Mouse (Mus musculus) heart, postnatal 10 days (tissue): ENCODE results near the gene Mymk. TPM values are rescaled to one million over a fixed set of nuclear protein-coding genes. Genes with fewer than 3 reads are reported as not detected.

ENCODE experiments used
- DNase-seq, 2 experiments: peaks; one replicate each; pipeline ENCODE4 v3.0.0; 2021
- intact Hi-C: fragments of 180-260 bp; cut with DNase I; formaldehyde crosslinking; loops from one replicate; pipeline ENCODE4 v1.15.1; 2025
- total RNA-seq, 2 experiments: library from RNA; stranded (reverse); gene quantifications; 2 replicates each; pipeline ENCODE4 v1.2.3; 2021

The Mymk gene
- total RNA-seq, 2 experiments from 2014 or later = 0.22 TPM; not detected in 1

- intact Hi-C loops = no loop called here
- DNase-seq = peak; percentile 55 to 68
Measured at GRCm38 (mm10) chr2:27079649-27080048, 7.7 kb upstream of the Mymk start.

- intact Hi-C loops = no loop called here
- DNase-seq = peak; percentile 93 to 94
Measured at GRCm38 (mm10) chr2:27079152-27079584, 7.2 kb upstream of the Mymk start, which contains the start of gene Adamtsl2. Gene Adamtsl2 (plus strand): TSS chr2:27079379.

GRCm38 (mm10) chr2:27078312-27078711 is 6.3 kb upstream of the Mymk start:
- peak; percentile 27 to 39 for DNase-seq

GRCm38 (mm10) chr2:27077655-27078244 is 5.8 kb upstream of the Mymk start:
- intact Hi-C loops = loop anchor here (2.0 kb wide), 1 partner anchor 43 kb away; no protein-coding TSS in a partner anchor
- DNase-seq = peak; percentile 70 to 73

More at GRCm38 (mm10) chr2:27078312-27078711, 6.3 kb upstream of the Mymk start:
- intact Hi-C loops = no loop called here

GRCm38 (mm10) chr2:27075485-27075884 is 3.5 kb upstream of the Mymk start:
- peak; percentile 58 to 77 for DNase-seq
- intact Hi-C loops = loop anchor here (2.0 kb wide), 1 partner anchor 159 kb away; no protein-coding TSS in a partner anchor

GRCm38 (mm10) chr2:27074804-27075203 is 2.8 kb upstream of the Mymk start:
- intact Hi-C loops = loop anchor here (2.0 kb wide), 1 partner anchor 160 kb away; no protein-coding TSS in a partner anchor
- DNase-seq = peak; percentile 85

GRCm38 (mm10) chr2:27073407-27073806 is 1.4 kb upstream of the Mymk start:
- intact Hi-C loops = no loop called here

GRCm38 (mm10) chr2:27071137-27071536 is 842 bp downstream of the Mymk start:
- intact Hi-C loops = no loop called here
- DNase-seq = peak; percentile 85 to 86

More at GRCm38 (mm10) chr2:27073407-27073806, 1.4 kb upstream of the Mymk start:
- DNase-seq = no peak

- intact Hi-C loops = no loop called here
- DNase-seq = no peak
Measured at GRCm38 (mm10) chr2:27070247-27070813, 1.6 kb downstream of the Mymk start.

- intact Hi-C loops = no loop called here
- no peak for DNase-seq
Measured at GRCm38 (mm10) chr2:27069646-27070045, 2.3 kb downstream of the Mymk start.

- intact Hi-C loops = no loop called here
Measured at GRCm38 (mm10) chr2:27067996-27068395, 4.0 kb downstream of the Mymk start.

GRCm38 (mm10) chr2:27067124-27067523 is 4.9 kb downstream of the Mymk start:
- no peak for DNase-seq
- intact Hi-C loops = no loop called here

More at GRCm38 (mm10) chr2:27067996-27068395, 4.0 kb downstream of the Mymk start:
- DNase-seq = no peak

GRCm38 (mm10) chr2:27059187-27059586 is 12.8 kb downstream of the Mymk start:
- no peak for DNase-seq
- intact Hi-C loops = no loop called here

GRCm38 (mm10) chr2:27058751-27059150 is 13.2 kb downstream of the Mymk start:
- DNase-seq = no peak
- intact Hi-C loops = no loop called here

GRCm38 (mm10) chr2:27058251-27058650 is 13.7 kb downstream of the Mymk start:
- no peak for DNase-seq
- intact Hi-C loops = no loop called here

- intact Hi-C loops = no loop called here
- DNase-seq = no peak
Measured at GRCm38 (mm10) chr2:27049408-27049807, 22.6 kb downstream of the Mymk start.

GRCm38 (mm10) chr2:27045979-27046770 is 25.8 kb downstream of the Mymk start:
- intact Hi-C loops = no loop called here
- DNase-seq = peak; percentile 91

- intact Hi-C loops = loop anchor here (5.0 kb wide), 1 partner anchor 78 kb away; no protein-coding TSS in a partner anchor
- DNase-seq = peak in 1 of 2 experiments; percentile 26
Measured at GRCm38 (mm10) chr2:27044641-27045040, 27.3 kb downstream of the Mymk start.

GRCm38 (mm10) chr2:27044166-27044565 is 27.8 kb downstream of the Mymk start:
- intact Hi-C loops = loop anchor here (5.0 kb wide), 1 partner anchor 78 kb away; no protein-coding TSS in a partner anchor

GRCm38 (mm10) chr2:27043461-27043860 is 28.5 kb downstream of the Mymk start:
- peak; percentile 92 to 93 for DNase-seq
- intact Hi-C loops = loop anchor here (1.0 to 5.0 kb wide), 2 partner anchors 79 to 194 kb away; no protein-coding TSS in a partner anchor

More at GRCm38 (mm10) chr2:27044166-27044565, 27.8 kb downstream of the Mymk start:
- peak in 1 of 2 experiments; percentile 40 for DNase-seq
